Mouse (Mus musculus) splenic B cell, adult 2 months (primary cell): ENCODE data around the gene Tollip.
A peak's percentile ranks its signal among the peaks of the same experiment; 100 is the strongest.

Experiments
- DNase-seq: peaks from one replicate; pipeline ENCODE4 v3.0.0-alpha.2; 2011; ENCODE audit warnings: low read depth, low spot score
- H3K27me3 ChIP-seq: 2 replicates; pipeline ENCODE4 v1.6.1; 2012; ENCODE audit warnings: mild to moderate bottlenecking, low read length, moderate library complexity, mixed read lengths; ENCODE audit not compliant: control insufficient read depth, poor library complexity, insufficient read depth, severe bottlenecking
- H3K36me3 ChIP-seq: 2 replicates; pipeline ENCODE4 v1.6.1; 2012; ENCODE audit warnings: mild to moderate bottlenecking, low read length, moderate library complexity, mixed read lengths; ENCODE audit not compliant: control insufficient read depth, poor library complexity, insufficient read depth, severe bottlenecking

Gene Tollip

GRCm38 (mm10) chr7:141918407-141918806, at the start of gene Tollip:
Gene Tollip, minus strand, starts transcription at chr7:141918507.
- no peaks in the 10 kb centered on the region for H3K27me3 ChIP-seq
- H3K36me3 ChIP-seq, result no peaks in the 10 kb centered on the region
- no peak for DNase-seq

GRCm38 (mm10) chr7:141966281-141966680, 48.0 kb upstream of the Tollip start:
- no peaks in the 10 kb centered on the region for H3K27me3 ChIP-seq
- no peak for DNase-seq
- H3K36me3 ChIP-seq, result no peaks in the 10 kb centered on the region

- Histone ChIP-seq H3K27me3 (no peaks in the 10 kb centered on the region), H3K36me3 (no peaks in the 10 kb centered on the region)
- no peak for DNase-seq
Observed at GRCm38 (mm10) chr7:141962521-141962920, 44.2 kb upstream of the Tollip start.

- no peaks in the 10 kb centered on the region for H3K36me3 ChIP-seq
- no peak for DNase-seq
Observed at GRCm38 (mm10) chr7:141961491-141961890, 43.2 kb upstream of the Tollip start.

GRCm38 (mm10) chr7:141960926-141961325, 42.6 kb upstream of the Tollip start:
- DNase-seq, result no peak
- Histone ChIP-seq H3K36me3 (no peaks in the 10 kb centered on the region), H3K27me3 (no peaks in the 10 kb centered on the region)

More at GRCm38 (mm10) chr7:141961491-141961890, 43.2 kb upstream of the Tollip start:
- H3K27me3 ChIP-seq, result no peaks in the 10 kb centered on the region

- H3K36me3 ChIP-seq, result no peaks in the 10 kb centered on the region
- DNase-seq, result no peak
- H3K27me3 ChIP-seq, result no peaks in the 10 kb centered on the region
Observed at GRCm38 (mm10) chr7:141959133-141959532, 40.8 kb upstream of the Tollip start.

GRCm38 (mm10) chr7:141958211-141958610, 39.9 kb upstream of the Tollip start:
- H3K27me3 ChIP-seq, result no peaks in the 10 kb centered on the region
- DNase-seq, result no peak

GRCm38 (mm10) chr7:141957524-141958051, 39.3 kb upstream of the Tollip start:
- Histone ChIP-seq H3K27me3 (no peaks in the 10 kb centered on the region), H3K36me3 (no peaks in the 10 kb centered on the region)
- no peak for DNase-seq

More at GRCm38 (mm10) chr7:141958211-141958610, 39.9 kb upstream of the Tollip start:
- H3K36me3 ChIP-seq, result no peaks in the 10 kb centered on the region

- no peak for DNase-seq
- H3K27me3 ChIP-seq, result no peaks in the 10 kb centered on the region
- no peaks in the 10 kb centered on the region for H3K36me3 ChIP-seq
Observed at GRCm38 (mm10) chr7:141956174-141956566, 37.9 kb upstream of the Tollip start.

GRCm38 (mm10) chr7:141955565-141956173, 37.4 kb upstream of the Tollip start:
- no peak for DNase-seq
- H3K27me3 ChIP-seq, result no peaks in the 10 kb centered on the region
- H3K36me3 ChIP-seq, result no peaks in the 10 kb centered on the region

- DNase-seq, result no peak
- no peaks in the 10 kb centered on the region for H3K36me3 ChIP-seq
Observed at GRCm38 (mm10) chr7:141953616-141954015, 35.3 kb upstream of the Tollip start.

GRCm38 (mm10) chr7:141952920-141953319, 34.6 kb upstream of the Tollip start:
- Histone ChIP-seq H3K36me3 (no peaks in the 10 kb centered on the region), H3K27me3 (no peaks in the 10 kb centered on the region)
- DNase-seq, result no peak

More at GRCm38 (mm10) chr7:141953616-141954015, 35.3 kb upstream of the Tollip start:
- H3K27me3 ChIP-seq, result no peaks in the 10 kb centered on the region

- Histone ChIP-seq H3K36me3 (no peaks in the 10 kb centered on the region), H3K27me3 (no peaks in the 10 kb centered on the region)
- DNase-seq, result no peak
Observed at GRCm38 (mm10) chr7:141951821-141952220, 33.5 kb upstream of the Tollip start.

GRCm38 (mm10) chr7:141950104-141951013, 32.1 kb upstream of the Tollip start:
- no peaks in the 10 kb centered on the region for H3K36me3 ChIP-seq
- H3K27me3 ChIP-seq, result no peaks in the 10 kb centered on the region
- peak; percentile 8 for DNase-seq

- DNase-seq, result no peak
- Histone ChIP-seq H3K27me3 (no peaks in the 10 kb centered on the region), H3K36me3 (no peaks in the 10 kb centered on the region)
Observed at GRCm38 (mm10) chr7:141949799-141950103, 31.4 kb upstream of the Tollip start.
